Mouse (Mus musculus) ZHBTc4 (cell line): ENCODE results near the gene Gstm4.
"Not testable (repeated sequence)": the region's sequence is repeated elsewhere in the genome, so short reads cannot be mapped to it uniquely, and the experiment has no call there.

Experiments
- DNase-seq: peaks from one replicate; pipeline ENCODE4 v3.0.0-alpha.2; 2011; ENCODE audit warnings: low read depth, low spot score

Gstm4 gene

DNA sequence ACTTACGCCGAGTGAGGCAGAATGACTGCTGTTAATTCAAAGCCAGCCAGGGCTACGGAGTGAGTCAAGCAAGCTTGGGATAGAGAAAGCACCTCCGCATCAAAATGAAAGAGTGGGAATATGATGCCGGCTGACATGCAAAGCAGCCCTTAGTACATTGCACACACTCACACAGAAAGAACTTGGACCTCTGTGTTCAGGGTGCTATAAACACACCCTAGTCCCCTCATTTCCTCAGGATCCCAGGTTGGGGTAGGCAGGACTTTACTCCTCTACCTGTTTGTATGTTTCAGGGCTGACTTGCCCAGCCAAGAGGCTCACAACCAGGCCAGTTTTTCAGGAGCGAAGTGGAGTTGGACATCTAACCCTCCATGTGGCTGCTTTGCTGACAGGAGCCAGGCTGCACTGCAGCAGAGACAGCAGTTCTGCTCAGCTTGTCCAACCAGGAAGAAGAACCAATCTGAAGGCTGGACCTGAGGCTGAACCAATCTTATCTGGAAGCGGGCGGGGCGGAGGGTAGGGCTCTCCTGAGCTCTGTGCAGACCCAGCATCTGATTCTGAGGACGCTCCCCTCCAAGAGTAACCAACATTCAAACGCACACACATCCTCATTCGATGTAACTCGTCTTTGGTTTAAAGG is 24.7 kb upstream of the Gstm4 start:
- DNase-seq: peak; percentile 64

DNA sequence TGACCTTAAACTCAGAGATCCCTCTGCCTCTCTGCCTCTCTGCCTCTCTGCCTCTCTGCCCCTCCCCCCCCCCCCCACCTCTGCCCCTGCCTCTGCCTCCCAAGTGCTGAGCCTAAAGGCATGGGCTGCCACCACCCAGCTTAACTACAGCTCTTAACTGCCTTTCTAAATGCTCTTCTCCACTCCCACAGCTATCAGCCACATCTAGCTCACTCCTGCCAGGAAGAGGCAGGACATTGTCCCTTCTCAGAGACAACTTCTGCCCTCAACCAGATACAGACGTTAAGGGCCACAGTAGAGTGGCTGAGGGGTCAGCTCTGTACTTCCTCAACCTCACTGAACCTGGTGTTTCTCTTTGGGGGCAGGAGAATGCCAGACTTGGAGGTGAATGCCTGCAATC is 24.1 kb upstream of the Gstm4 start:
- peak; percentile 45 for DNase-seq

DNA sequence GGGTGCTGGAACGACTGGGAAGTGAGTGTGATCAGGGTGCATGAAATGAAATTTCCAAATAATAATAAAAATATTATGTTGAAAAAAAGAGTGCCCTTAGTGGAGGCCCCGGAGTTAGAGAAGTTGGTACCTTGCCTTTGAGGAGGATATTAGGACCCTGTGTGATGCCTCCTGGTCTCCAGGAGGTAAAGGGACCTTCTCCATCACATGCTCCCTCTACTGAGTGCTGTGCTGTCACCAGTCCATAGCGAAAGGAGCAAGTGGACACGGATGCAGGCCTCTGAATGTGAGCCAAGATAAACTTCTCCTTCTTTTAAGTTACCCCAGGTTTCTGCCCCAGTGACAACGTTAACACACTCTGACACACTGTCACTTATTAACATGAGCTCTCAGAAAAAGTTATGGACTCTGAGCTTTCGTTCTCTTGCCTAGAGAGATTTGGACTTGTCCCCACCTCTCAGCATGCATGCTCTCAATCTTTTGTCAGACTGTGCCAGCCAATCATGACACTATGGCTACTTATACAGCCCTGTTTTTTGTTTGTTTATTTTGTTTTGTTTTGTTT is 22.8 kb upstream of the Gstm4 start:
- DNase-seq: no peak

DNA sequence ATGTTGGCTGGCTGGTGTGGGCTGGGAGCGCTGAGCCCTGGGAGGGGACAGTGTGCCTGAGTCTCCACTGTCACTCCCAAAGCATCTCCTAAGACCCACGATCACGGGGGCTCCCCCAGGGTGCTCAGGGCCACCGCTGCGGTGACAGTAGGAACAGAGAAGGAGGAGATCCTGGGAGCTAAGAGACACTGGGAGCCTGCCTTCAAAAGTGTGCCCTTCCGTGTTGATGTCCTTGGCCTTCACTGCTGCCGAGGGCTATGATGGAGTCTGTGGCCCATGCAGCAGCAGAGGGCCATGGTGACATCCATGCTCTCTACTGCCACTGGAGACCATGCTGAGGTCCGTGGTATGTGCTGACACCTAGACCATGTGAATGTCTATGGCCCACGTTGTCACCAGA is 20.9 kb upstream of the Gstm4 start:
- no peak for DNase-seq

DNA sequence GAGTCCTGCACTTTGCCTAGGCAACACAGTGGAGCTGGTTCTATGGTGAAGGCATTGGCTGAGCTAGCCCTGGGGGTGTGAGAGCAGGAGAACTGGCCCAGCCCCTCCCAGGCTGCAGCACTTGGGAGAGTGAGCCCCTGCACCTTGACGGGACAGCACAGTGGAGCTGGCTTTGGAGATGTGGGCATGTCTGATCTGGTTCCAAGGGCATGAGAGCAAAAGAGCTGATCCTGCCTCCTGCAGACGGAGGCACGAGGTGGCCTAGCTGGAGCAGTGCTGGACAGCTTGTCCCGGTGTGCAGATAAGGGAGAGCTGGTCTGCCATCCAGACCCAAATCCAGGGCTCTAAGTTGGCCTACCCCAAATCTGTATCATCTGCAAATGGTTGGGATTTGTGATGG is 20.0 kb upstream of the Gstm4 start:
- DNase-seq: no peak

DNA sequence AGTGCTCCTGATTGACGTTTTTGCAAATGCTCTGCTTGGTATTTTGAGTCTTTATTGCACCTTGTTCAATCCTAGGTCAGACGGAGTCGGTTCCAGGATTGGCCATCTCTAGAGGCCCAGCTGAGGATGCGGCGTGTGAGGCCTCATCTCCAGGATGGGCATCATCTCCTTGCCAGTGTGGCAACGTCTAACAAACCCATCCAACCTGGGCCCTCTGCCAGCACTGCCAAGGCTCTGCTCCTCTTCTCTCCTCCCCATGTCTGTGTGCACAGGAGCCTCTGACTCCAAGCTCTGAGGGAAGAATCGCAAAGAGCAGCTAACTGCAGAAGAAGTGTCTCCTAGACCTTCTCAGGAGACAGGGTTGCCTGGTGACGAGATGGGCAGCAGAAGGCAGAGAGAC is 18.0 kb upstream of the Gstm4 start:
- DNase-seq: no peak

DNA sequence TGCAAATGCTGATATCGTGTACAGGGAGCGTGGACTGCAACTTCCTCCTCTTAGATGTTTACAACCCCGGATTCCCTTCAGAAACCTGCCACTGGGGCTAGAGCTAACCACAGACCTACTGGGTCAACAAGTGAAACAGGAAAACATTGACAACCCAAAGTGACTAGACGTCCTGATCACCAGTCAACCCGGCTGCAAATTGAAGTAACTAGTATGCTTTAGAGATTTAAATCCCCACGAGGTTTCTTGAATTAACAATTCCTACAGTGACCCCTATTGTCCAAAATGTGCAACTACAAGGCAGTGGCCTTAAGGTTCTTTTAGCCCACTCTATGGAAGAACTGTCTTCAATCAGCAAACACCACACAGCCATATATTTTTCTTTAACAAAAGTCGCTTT is 16.7 kb upstream of the Gstm4 start:
- peak; percentile 82 for DNase-seq

DNA sequence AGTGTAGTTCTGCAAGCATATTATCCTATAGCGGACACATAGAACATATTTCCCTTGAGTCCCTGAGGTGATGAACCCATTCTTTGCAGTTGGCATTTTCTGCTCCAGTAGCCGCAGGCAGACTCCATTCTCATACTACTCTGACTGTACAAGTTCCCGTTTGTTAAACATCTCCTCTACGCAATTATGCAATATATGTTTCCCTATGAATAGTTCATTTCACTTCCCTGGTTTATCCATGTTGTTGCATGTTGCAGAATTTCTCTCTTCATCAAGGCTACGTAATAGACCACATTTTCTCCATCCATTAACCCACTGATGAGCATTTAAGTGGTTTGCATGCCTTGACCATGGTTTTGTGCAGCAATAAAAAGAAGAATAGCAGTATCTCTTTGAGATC is 5.8 kb upstream of the Gstm4 start:
- no peak for DNase-seq

DNA sequence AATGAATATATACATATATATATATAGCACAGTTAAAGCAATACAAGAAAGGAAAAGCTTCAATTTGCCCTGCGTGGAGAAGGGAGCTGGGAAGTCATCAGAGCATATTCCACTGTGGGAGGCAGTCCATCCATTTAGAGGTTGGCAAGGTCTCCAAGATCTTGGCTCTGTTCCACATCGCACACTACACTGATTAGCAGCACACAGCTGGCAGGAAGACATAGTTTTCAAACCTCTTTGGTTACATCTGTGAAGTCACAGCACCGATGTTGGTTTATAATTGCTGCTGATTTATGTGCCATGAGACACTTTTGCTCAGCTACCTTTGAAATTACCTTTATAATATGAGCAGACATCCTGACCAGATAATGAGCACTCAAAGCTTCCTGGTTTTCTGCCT is 3.6 kb upstream of the Gstm4 start:
- no peak for DNase-seq

DNA sequence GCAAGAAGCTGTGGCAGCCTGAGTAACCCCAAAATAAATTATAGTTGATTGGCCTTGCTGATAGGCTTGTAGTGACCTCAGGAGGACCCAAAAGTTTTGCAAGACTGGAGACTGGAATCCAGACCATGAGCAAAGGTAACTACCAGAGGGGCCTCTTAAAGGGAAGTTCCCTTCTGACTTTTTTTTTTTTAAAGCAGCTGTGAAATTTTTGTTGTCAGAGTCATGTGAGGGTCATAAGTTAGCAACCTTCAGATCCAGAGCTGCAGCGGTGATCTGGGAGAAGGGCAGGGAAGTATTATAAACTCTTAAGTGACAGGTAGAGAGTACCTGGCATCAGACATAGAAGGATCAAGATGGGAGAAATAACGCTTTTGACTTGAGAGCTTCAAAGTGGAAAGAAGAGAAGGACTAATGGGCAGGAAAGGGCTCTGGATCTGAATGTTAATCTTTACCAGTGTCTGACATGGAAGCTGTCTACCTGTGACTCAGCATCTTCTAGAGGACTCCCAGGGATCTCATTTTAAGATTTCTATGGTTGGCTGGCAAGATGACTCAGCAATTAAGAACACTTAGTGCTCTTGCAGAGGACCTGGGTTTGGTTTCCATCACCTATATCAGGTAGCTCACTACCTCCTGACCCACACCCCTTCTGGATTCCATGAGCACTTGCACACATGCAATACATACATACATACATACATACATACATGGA is 2.4 kb upstream of the Gstm4 start:
- DNase-seq: no peak

DNA sequence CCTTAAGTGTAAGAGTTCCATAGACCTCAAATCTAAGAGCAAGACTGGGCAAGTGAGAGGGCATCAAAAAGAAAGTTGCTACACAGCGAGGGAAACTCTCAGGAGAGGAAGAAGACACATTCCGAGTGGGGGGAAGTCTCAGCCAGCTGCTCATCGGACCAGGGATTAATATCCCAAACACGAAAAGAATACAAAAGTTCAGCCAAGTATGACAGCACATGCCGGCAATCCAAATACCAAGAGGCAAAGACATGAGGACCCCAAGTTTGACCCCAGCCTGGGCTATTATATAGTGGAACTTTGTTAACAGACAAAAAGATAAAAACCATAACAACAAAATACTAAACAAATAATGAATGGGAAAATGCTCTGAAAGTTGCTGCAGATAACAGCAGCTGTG is 11.5 kb downstream of the Gstm4 start:
- DNase-seq: no peak

DNA sequence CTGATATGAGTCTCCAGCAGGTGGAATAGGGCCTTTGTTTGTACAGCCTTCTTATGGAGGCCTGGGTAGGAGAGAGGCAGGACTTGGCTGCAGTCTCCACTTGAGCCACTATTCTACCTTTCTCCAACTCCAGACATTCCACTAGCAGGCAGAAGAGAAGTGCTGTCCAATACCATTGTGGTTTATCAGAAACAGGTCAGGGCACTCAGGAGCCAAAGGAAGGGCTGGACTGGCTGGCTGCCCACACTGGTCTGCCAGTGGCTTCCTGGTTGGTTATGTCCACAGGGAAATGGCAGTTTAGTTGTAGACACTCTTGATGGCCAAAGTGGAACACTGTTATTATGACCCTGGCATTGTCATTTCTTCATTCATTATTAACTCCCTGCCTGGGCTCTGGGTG is 12.6 kb downstream of the Gstm4 start:
- no peak for DNase-seq

DNA sequence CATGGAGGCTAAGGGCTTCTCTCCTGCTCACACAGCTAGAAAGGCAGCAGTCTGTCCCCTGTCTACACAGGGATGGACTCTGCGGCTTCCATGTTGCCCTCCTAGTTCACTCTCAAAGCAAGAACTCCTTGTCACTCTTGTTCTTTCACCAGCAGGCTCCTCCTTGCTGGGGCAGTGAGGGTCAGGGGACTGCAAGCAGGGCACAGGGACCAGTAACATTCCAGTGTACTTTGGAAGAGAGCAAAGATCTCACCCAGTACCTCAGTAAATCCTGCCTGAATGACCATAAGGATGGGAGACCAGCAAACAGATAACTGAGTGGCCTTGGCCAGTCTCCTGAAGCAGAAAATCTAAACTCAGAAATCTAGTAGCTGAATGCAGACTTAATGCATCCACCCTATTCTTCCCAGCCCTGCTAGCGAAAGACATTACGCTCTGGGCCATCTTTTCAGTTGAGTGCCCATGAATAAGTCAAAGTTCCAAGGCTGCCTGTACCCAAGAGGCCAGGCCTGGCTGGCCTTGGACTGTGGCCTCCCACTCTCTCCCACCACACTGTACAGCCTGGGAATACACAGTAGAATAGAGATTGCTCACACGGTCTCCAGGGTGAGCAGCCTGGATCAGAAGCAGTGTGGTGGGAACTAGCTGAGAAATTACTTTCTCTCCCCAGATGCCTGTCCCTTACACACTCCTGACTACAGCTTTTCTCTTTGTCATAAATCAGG is 15.9 kb downstream of the Gstm4 start:
- DNase-seq: no peak

DNA sequence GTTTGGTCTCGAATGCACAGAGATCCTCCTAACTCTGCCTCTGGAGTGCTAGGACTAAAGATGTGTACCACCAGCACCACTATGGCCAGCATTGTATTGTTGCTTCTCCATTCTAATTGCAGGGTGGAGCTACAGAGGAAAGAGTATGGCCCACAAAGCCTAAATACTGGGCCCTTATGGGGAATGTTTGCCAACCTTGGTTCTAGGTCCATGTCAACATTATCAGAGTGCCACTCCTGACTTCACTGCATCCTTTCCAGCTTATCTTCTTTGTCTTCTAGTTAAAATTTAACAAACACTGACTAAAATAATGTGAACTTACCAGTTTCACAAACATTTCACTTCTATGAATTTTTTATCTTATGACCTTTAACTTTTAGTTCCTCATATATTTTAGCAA is 18.1 kb downstream of the Gstm4 start:
- DNase-seq: no peak

DNA sequence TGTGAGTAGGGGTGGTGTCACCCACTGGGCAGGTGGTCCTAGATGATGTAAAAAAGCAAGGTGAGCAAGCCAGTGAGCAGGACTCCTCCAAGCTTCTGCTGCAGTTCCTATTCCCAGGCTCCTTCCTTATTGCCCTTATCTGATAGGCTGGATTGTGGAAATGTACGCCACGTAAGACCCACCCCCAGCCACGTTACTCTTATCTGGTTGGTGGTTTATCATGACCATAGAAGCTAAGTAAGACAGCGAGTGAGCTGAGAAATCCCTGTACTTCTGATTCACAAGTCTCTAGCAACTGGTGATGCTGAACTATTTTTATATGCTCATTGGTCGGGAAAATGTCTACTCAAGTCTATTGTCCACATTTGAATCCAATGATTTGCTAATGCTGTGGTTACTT is 18.6 kb downstream of the Gstm4 start:
- no peak for DNase-seq

DNA sequence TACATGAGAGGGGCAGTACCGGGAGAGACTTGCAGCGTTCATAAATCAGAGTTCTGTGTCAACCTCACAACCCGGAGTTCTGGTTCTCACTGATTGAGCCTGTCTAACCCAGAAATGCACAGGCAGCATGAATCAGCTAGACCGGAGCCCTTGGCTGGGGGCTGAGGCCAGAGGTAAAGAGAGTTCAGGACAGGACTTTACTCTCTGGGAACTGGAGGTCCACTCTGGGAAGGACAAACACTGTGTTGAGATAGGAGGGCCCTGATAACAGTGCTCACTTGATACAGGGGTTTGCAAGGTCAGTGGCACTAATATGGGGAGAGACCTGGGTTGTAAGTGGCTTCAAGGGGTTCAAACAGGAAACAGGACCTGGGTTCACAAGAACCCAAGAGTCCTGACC is 19.4 kb downstream of the Gstm4 start:
- DNase-seq: no peak

DNA sequence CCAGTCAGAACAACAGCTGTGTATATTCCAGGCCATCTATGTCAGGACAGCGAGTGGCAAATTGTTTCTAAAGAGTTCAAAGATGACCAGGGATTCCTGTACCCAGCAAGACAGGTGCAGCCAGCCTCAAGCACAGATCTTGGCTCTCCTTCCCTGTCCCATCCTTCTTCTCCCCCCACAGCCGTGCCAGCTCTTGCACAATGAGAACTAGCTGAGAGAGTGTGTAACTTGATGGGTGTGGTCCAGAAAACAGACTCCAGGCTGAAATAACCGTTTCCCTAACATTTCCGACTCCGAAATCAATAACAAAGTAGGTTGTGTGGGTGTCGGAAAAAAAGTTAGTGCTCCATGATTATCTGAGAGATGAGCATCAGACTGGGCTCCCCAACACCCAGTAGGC is 22.0 kb downstream of the Gstm4 start:
- DNase-seq: no peak

DNA sequence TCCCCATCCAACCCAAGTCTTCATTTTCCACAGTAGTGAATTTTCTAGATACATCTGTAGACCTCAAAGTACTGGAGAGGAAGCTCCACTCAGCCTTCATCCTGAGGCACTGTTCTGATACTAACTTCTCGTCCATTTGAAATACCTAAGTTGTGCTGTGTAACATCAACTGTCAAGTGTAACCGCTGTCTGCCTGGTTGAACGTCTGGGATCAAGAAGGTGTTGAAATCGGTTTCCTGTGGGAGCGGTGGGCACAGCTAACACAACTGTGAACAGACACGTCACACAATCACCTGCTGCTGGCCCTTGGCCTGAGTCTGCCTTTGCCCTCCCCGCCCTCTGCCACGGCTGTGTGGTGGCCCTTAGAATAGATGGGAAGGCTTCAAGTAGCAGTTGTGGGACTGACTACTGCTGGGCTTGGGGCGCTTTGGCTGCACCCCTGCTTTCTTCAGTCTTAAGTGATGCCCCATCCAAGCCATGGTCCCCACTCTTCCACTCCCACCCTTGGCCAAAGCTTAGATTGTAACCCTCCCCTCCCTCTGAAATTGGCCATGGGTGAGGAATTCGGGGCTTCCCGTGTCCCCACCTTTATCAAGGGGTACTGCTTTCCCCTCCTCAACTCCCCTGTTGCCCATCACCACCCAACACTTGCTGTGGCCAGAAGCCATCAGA is 24.2 kb downstream of the Gstm4 start:
- not testable (repeated sequence) for DNase-seq

DNA sequence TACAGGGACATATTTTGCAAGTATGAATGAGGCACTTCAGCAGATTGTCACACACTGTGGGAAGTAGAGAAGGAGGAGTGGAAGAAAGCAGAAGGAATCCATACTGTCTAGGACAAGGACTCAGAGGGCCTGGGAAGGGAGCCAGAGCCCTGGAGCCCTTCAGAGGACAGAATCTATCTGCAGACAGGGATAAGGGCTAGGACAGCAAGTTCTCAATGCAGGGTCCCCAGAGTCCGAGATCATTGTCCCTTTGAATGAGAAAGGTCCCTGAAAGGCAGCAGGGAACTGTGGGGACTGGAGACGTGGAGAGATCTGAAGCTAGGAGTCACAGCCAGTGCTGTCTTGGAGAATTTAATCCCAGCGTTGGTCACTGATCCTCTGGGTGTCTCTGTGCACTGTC is 25.5 kb downstream of the Gstm4 start:
- not testable (repeated sequence) for DNase-seq

DNA sequence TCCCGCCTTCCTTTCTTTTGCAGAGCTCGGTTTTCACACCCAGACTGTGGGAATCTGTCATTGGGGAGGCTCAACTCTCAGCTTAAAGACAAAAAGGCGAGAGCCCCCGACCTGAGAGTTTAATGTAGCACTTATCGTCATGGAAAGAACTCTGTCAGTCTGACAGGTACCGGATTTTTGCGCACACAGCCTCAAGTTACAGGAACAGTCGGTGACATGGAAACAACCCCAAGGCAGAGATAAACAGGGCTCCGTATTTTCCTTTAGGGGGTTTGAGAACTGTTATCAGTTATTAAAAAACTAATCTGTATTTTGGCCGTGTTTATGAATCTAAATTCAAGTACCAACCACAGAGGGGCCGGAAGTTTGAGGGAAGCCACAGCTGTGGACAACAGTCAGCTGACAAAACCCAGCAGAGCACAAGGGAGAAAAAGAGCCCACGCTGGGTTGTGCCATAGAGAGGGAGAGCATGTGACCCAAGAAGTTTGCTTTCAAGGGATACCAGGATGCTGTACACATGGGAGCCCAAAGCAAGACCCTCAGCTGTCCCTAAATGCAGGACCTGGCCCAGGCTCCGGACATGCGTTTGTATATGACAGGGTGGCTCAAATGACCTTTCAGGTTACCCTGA is 26.4 kb downstream of the Gstm4 start:
- no peak for DNase-seq

DNA sequence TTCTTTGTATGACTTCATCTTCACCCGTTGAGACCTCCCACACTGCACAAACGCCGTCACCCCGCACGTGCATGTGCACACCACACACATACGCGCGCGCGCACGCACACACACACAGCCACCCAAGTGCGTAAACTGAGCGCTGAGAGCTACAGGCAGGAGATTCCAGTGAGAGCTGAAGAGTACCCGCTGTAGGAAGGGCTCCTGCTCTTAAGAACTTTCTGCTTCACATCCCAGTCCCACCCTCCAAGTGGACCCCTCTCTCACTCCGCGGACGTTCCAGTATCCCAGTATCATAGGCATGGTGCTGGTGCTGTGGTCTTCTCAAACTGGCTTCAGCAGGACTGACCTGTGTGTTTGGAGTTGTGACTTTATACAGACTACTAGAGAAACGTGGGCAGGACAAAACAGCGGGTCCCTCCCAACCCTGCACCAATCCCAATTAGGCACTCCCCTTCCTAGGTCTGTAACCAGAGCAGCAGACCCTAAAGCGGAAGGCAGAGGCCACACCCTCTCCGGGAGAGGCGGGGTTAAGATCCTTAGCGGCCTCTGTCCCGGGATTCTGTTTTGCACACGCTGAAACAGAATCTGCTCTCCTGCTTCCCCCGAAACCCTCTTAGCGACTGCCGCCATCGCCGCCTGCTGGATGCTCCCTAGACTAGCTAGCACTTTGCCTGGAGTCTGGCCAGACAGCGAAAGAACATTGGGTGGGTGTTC is 27.1 kb downstream of the Gstm4 start, which contains the start of gene Gstm1:
Gstm1 (minus strand) TSS at position 501 of the 717 bp plus-strand sequence.
- DNase-seq: peak; percentile 99
